9 mouse cellular contexts compared by ENCODE assay signal in genomic region chr3:52634353-52634752, GRCm38 (mm10).
DNase-seq lines count a peak whose midpoint lies in the region; ATAC-seq lines count a peak whose summit lies in the region.
"Had no signal": no experiment of that assay in that cellular context is flagged by ENCODE, and none has a peak within 500 bp of the region (broad histone marks: within the 10 kb centered on the region; RNA-seq: fewer than 3 reads in every experiment).

No protein-coding gene starts in this region.

- no peak overlapping the region for H3K4me3 ChIP-seq in hindbrain, embryonic 16.5 days (ENCODE audit: low read length)
- no peak overlapping the region for H3K4me3 ChIP-seq in hindbrain, embryonic 11.5 days (ENCODE audit: low read depth, low read length)
- H3K4me3 ChIP-seq in heart, embryonic 11.5 days (ENCODE audit: low read depth, low read length), result no peak overlapping the region
- H3K4me3 ChIP-seq in lung, embryonic 15.5 days, result no peak overlapping the region
- H3K4me3 ChIP-seq in stomach, embryonic 16.5 days (replicated peaks; ENCODE audit: low read length), result no peak overlapping the region
- H3K4me3 ChIP-seq: erythroblast, embryonic 14.5 days had no signal

- H3K9ac ChIP-seq in hindbrain, embryonic 16.5 days (ENCODE audit: low read depth, low read length), result no peak overlapping the region
- H3K9ac ChIP-seq in hindbrain, embryonic 11.5 days (ENCODE audit: low read depth, low read length), result no peak overlapping the region
- no peak overlapping the region for H3K9ac ChIP-seq in heart, embryonic 11.5 days (ENCODE audit: low read depth, low read length)
- no peak overlapping the region for H3K9ac ChIP-seq in lung, embryonic 15.5 days
- H3K9ac ChIP-seq in stomach, embryonic 16.5 days (ENCODE audit: low read length), result no peak overlapping the region

- H3K27me3 ChIP-seq in hindbrain, embryonic 16.5 days (replicated peaks; ENCODE audit: control insufficient read depth, insufficient read depth, low read length), result no peaks in the 10 kb centered on the region
- H3K27me3 ChIP-seq in hindbrain, embryonic 11.5 days (ENCODE audit: control insufficient read depth, insufficient read depth, low read length), result no peaks in the 10 kb centered on the region
- H3K27me3 ChIP-seq in heart, embryonic 11.5 days (ENCODE audit: control insufficient read depth, insufficient read depth, low read length), result no peaks in the 10 kb centered on the region; the same call in 1 of the 2 replicates
- no peaks in the 10 kb centered on the region for H3K27me3 ChIP-seq in lung, embryonic 15.5 days
- H3K27me3 ChIP-seq in stomach, embryonic 16.5 days (ENCODE audit: control insufficient read depth, insufficient read depth, low read length), result no peaks in the 10 kb centered on the region

- no peaks in the 10 kb centered on the region for H3K36me3 ChIP-seq in hindbrain, embryonic 16.5 days (ENCODE audit: control insufficient read depth, insufficient read depth, low read length)
- no peaks in the 10 kb centered on the region for H3K36me3 ChIP-seq in hindbrain, embryonic 11.5 days (ENCODE audit: control insufficient read depth, insufficient read depth, low read length)
- H3K36me3 ChIP-seq in heart, embryonic 11.5 days (ENCODE audit: control insufficient read depth, insufficient read depth, low read length), result no peaks in the 10 kb centered on the region
- no peaks in the 10 kb centered on the region for H3K36me3 ChIP-seq in lung, embryonic 15.5 days
- H3K36me3 ChIP-seq in stomach, embryonic 16.5 days (ENCODE audit: control insufficient read depth, insufficient read depth, low read length), result no peaks in the 10 kb centered on the region

- no peak for DNase-seq in hindbrain, embryonic 11.5 days (ENCODE audit: low spot score)
- DNase-seq in cerebellum, adult 9-10 months, result no peak
- no peak for DNase-seq in testis, postnatal 10 days (ENCODE audit: low spot score)
- no peak for DNase-seq in layer of hippocampus, adult 11-12 months (ENCODE audit: low spot score)

- no peak overlapping the region for H3K4me2 ChIP-seq in hindbrain, embryonic 16.5 days (ENCODE audit: low read length)
- H3K4me2 ChIP-seq in hindbrain, embryonic 11.5 days (replicated peaks; ENCODE audit: low read depth, low read length), result no peak overlapping the region
- H3K4me2 ChIP-seq in heart, embryonic 11.5 days, result no peak overlapping the region
- H3K4me2 ChIP-seq in lung, embryonic 15.5 days, result no peak overlapping the region
- H3K4me2 ChIP-seq in stomach, embryonic 16.5 days (ENCODE audit: low read depth, low read length), result no peak overlapping the region

- peaks cover 4% of the 10 kb centered on the region for H3K4me1 ChIP-seq in hindbrain, embryonic 16.5 days (ENCODE audit: control insufficient read depth, insufficient read depth, low read depth, low read length)
- no peaks in the 10 kb centered on the region for H3K4me1 ChIP-seq in hindbrain, embryonic 11.5 days (replicated peaks; ENCODE audit: control insufficient read depth, insufficient read depth, low read length)
- H3K4me1 ChIP-seq in heart, embryonic 11.5 days (ENCODE audit: control insufficient read depth, insufficient read depth, low read length), result peaks cover 4% of the 10 kb centered on the region; the same call in 1 of the 2 replicates
- H3K4me1 ChIP-seq in lung, embryonic 15.5 days, result peaks cover 13% of the 10 kb centered on the region
- H3K4me1 ChIP-seq in stomach, embryonic 16.5 days (ENCODE audit: control insufficient read depth, insufficient read depth, low read length), result no peaks in the 10 kb centered on the region

- no peak overlapping the region for H3K27ac ChIP-seq in hindbrain, embryonic 16.5 days (ENCODE audit: low read depth, low read length)
- H3K27ac ChIP-seq in hindbrain, embryonic 11.5 days (ENCODE audit: low read depth, low read length), result no peak overlapping the region
- no peak overlapping the region for H3K27ac ChIP-seq in heart, embryonic 11.5 days (ENCODE audit: low read depth, low read length)
- no peak overlapping the region for H3K27ac ChIP-seq in lung, embryonic 15.5 days
- H3K27ac ChIP-seq in stomach, embryonic 16.5 days (ENCODE audit: low read length), result no peak overlapping the region

- ATAC-seq in hindbrain, embryonic 16.5 days, result 0 out of 2 replicates have a peak, but pooled peaks have one; percentile 23
- no peak for ATAC-seq in hindbrain, embryonic 11.5 days (ENCODE audit: low FRiP score)
- peak; percentile 42 for ATAC-seq in heart, embryonic 11.5 days (replicated peaks; ENCODE audit: insufficient number of reproducible peaks, low FRiP score, low TSS enrichment)
- ATAC-seq in lung, embryonic 15.5 days (ENCODE audit: borderline replicate concordance, extremely low read depth, low FRiP score, low TSS enrichment), result peak; percentile 39; the same call in 1 of the 2 replicates
- peak; percentile 21; the same call in 1 of the 2 replicates for ATAC-seq in stomach, embryonic 16.5 days (ENCODE audit: insufficient read depth, low FRiP score)

- 50% methylated on average over 6 of the region's 6 CpGs for WGBS in hindbrain, embryonic 16.5 days
- 72% methylated on average over 6 of the region's 6 CpGs for WGBS in hindbrain, embryonic 11.5 days
- 51% methylated on average over 6 of the region's 6 CpGs for WGBS in heart, embryonic 11.5 days (ENCODE audit: insufficient replicate concordance)
- 28% methylated on average over 6 of the region's 6 CpGs for WGBS in lung, embryonic 15.5 days
- WGBS in stomach, embryonic 16.5 days, result 46% methylated on average over 6 of the region's 6 CpGs

- no peaks in the 10 kb centered on the region for H3K9me3 ChIP-seq in hindbrain, embryonic 16.5 days (ENCODE audit: control insufficient read depth, low read length)
- no peaks in the 10 kb centered on the region for H3K9me3 ChIP-seq in hindbrain, embryonic 11.5 days (ENCODE audit: control insufficient read depth, low read length)
- H3K9me3 ChIP-seq in heart, embryonic 11.5 days (replicated peaks; ENCODE audit: control insufficient read depth, low read length), result no peaks in the 10 kb centered on the region
- no peaks in the 10 kb centered on the region for H3K9me3 ChIP-seq in lung, embryonic 15.5 days
- H3K9me3 ChIP-seq in stomach, embryonic 16.5 days (replicated peaks; ENCODE audit: control insufficient read depth, low read length), result no peaks in the 10 kb centered on the region
